Mouse (Mus musculus) urinary bladder, adult 18-20 months (tissue): ENCODE measurements at regions not wholly inside any gene's neighbourhood (a gene's known extent, or its start where the extent isn't known, plus 50 kb on each side); places are given as distances from the start of the nearest gene placed in this dataset.

Source experiments
- DNase-seq, 2 experiments: peaks; one replicate each; pipeline ENCODE4 v3.0.0; 2022; ENCODE audit warnings: low spot score in 2 of 2, mixed read lengths in 2 of 2

- peak in 1 of 2 experiments; percentile 6 for DNase-seq
Measured at GRCm38 (mm10) chrX:165076291-165076690, 71.7 kb upstream of the Gm17604 start.
